Mouse (Mus musculus): ENCODE measurements around the gene Carm1. TPM values are rescaled to one million over a fixed set of nuclear protein-coding genes. Genes with fewer than 3 reads are reported as not detected.

Gene Carm1
- polyA plus RNA-seq, 1 experiment from 2014 or later, result 76.5 TPM

DNA sequence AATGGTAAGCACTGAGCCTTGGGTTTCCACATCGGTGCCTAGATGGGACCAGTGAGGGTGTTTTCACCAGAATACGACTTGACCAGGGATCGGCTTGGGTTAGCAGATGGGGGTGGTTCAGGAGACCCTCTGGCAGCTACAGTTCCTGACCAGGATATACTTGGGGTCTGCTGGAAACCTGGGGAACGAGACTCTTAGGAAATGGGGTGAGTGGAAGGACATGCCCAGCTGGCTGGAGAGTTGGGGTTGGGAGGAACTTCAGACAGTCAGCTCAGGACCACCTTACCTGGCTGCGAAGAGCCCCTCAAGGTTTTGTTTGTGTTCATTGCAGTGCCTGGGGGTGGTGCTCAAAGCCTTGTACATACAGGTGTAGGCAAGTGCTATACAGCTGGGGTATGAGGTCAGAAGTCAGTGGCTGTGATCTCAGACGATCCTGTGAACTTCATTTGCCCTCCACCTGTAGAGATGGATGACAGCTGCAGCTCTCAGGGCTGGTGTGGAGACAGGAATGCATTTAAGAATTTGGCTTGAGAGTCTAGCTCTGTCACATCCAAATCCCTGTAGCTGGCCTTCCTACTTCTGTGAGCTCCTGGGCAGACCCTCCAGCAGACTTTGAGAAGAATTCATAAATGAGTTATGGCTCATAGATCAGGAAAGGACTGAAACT lies 7.0 kb downstream of the Carm1 start:
- ATAC-seq (ENCODE audit: insufficient read depth), result no peak
- no peak for TF ChIP-seq CTCF (IDR thresholded peaks at IDR 0.05; ENCODE audit: low read depth)
- Histone ChIP-seq H3K4me2 (no peak overlapping the region), H3K9me3 (ENCODE audit: low read depth, low read length) (no peaks in the 10 kb centered on the region), H3K4me1 (ENCODE audit: insufficient read depth) (no peaks in the 10 kb centered on the region), H3K4me3 (ENCODE audit: low read depth, low read length) (no peak overlapping the region), H3K27ac (ENCODE audit: low read depth) (no peak overlapping the region), H3K27me3 (ENCODE audit: insufficient read depth, low read length) (no peaks in the 10 kb centered on the region), H3K36me3 (ENCODE audit: insufficient read depth) (peaks cover 46% of the 10 kb centered on the region), H3K9ac (no peak overlapping the region)
- 76% methylated on average over 6 of the region's 6 CpGs for WGBS
- DNase-seq, result no peak

DNA sequence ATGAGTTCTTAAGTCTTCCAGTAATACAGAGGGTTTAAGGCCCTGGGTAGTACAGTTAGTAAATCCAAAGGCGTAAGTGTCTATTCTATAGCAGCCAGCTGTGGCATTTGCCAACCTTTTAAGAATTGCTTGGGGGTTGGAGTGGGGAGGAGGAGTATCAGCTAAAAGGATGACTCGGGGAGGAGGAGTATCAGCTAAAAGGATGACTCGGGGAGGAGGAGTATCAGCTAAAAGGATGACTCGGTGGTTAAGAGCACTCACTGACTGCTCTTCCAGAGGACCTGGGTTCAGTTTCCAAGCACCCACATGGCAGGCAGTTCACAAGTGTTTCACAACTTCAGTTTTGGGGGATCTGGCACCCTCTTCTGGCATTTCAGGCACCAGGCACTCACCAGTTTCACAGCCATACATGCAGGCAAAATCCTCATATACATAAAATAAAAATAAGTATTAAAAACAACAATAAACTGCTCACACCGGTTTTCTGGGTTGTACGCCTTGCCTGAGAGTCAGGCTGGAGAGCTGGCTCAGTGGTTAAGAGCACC lies 8.6 kb downstream of the Carm1 start:
- ATAC-seq (ENCODE audit: insufficient read depth), result no peak
- TF ChIP-seq CTCF (IDR thresholded peaks at IDR 0.05; ENCODE audit: low read depth), result 0 out of 2 replicates have a peak, but pooled peaks have one; percentile 3

GRCm38 (mm10) chr9:21556996-21557395 lies 10.3 kb downstream of the Carm1 start:
- ATAC-seq (ENCODE audit: insufficient read depth) (no peak), DNase-seq (no peak)
- Histone ChIP-seq H3K4me1 (ENCODE audit: insufficient read depth) (no peaks in the 10 kb centered on the region), H3K4me3 (ENCODE audit: low read depth, low read length) (no peak overlapping the region), H3K9ac (no peak overlapping the region), H3K27ac (ENCODE audit: low read depth) (no peak overlapping the region), H3K27me3 (ENCODE audit: insufficient read depth, low read length) (no peaks in the 10 kb centered on the region), H3K4me2 (no peak overlapping the region), H3K9me3 (ENCODE audit: low read depth, low read length) (no peaks in the 10 kb centered on the region), H3K36me3 (ENCODE audit: insufficient read depth) (peaks cover 40% of the 10 kb centered on the region)
- WGBS, result 90% methylated on average over 2 of the region's 2 CpGs
- TF ChIP-seq CTCF (IDR thresholded peaks at IDR 0.05; ENCODE audit: low read depth), result no peak

More for the DNA sequence above, 8.6 kb downstream of the Carm1 start:
- no peak for DNase-seq
- WGBS, result 82% methylated on average over 6 of the region's 6 CpGs
- Histone ChIP-seq H3K4me3 (ENCODE audit: low read depth, low read length) (no peak overlapping the region), H3K4me1 (ENCODE audit: insufficient read depth) (no peaks in the 10 kb centered on the region), H3K4me2 (no peak overlapping the region), H3K36me3 (ENCODE audit: insufficient read depth) (peaks cover 46% of the 10 kb centered on the region), H3K9me3 (ENCODE audit: low read depth, low read length) (no peaks in the 10 kb centered on the region), H3K9ac (no peak overlapping the region), H3K27ac (ENCODE audit: low read depth) (no peak overlapping the region), H3K27me3 (ENCODE audit: insufficient read depth, low read length) (no peaks in the 10 kb centered on the region)

DNA sequence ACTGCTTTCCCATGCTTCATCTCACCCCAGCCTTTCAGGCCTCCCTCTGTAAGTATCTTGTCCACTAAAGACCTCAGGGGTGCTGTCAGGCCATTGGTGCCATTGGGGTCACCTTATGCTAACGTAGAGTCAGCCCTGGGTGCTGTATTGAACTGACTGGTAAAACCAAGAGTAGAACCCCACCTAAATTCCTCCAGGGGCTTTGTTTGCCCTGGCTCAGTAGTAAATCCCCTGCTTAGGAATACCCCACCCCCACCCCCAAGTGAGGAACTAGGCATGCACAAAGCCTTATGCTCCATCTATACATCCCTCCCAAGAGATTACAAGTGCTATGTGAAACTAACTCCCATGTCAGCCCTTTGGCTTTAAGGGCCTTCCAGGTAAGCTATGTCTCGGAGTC lies 10.9 kb downstream of the Carm1 start:
- ATAC-seq (ENCODE audit: insufficient read depth), result no peak
- no peak for TF ChIP-seq CTCF (IDR thresholded peaks at IDR 0.05; ENCODE audit: low read depth)
- Histone ChIP-seq H3K4me1 (ENCODE audit: insufficient read depth) (no peaks in the 10 kb centered on the region), H3K9me3 (ENCODE audit: low read depth, low read length) (no peaks in the 10 kb centered on the region), H3K27me3 (ENCODE audit: insufficient read depth, low read length) (no peaks in the 10 kb centered on the region), H3K4me3 (ENCODE audit: low read depth, low read length) (no peak overlapping the region), H3K9ac (no peak overlapping the region), H3K27ac (ENCODE audit: low read depth) (no peak overlapping the region), H3K36me3 (ENCODE audit: insufficient read depth) (peaks cover 43% of the 10 kb centered on the region), H3K4me2 (no peak overlapping the region)
- 88% methylated on average over 2 of the region's 2 CpGs for WGBS
- no peak for DNase-seq

DNA sequence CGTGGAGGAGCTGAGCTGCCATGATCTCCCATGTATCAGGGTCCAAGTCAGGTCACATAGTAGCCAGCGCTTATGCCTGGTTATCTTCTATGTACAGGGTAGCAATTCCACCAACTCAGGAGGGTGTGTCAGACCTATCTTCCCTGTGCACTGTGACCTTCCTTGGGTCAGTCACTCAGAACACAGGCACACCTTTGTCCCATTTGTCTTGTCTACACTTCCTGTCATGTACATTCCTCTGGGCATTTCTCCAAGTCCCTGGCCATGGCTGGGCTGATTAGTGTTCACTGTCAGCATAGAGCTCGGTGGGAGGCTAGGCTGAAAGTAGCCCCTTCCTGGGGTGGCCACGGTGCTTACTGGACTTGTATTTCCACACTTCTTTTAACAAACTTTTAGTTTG lies 11.7 kb downstream of the Carm1 start:
- H3K4me3 ChIP-seq (ENCODE audit: low read depth, low read length), result no peak overlapping the region
- H3K4me2 ChIP-seq, result no peak overlapping the region
- TF ChIP-seq CTCF (IDR thresholded peaks at IDR 0.05; ENCODE audit: low read depth), result no peak
- H3K4me1 ChIP-seq (ENCODE audit: insufficient read depth), result no peaks in the 10 kb centered on the region
- H3K27ac ChIP-seq (ENCODE audit: low read depth), result 0 out of 2 replicates have a peak overlapping the region, but pooled peaks have one; percentile 2
- DNase-seq, result peak; percentile 42
- no peak overlapping the region for H3K9ac ChIP-seq
- peaks cover 43% of the 10 kb centered on the region for H3K36me3 ChIP-seq (ENCODE audit: insufficient read depth)
- 68% methylated on average over 4 of the region's 4 CpGs for whole genome bisulfite sequencing
- no peaks in the 10 kb centered on the region for H3K27me3 ChIP-seq (ENCODE audit: insufficient read depth, low read length)
- H3K9me3 ChIP-seq (ENCODE audit: low read depth, low read length), result no peaks in the 10 kb centered on the region
- ATAC-seq (ENCODE audit: insufficient read depth), result peak; percentile 29; the same call in 1 of the 2 replicates

GRCm38 (mm10) chr9:21559151-21559550 lies 12.5 kb downstream of the Carm1 start:
- Histone ChIP-seq H3K4me3 (ENCODE audit: low read depth, low read length) (no peak overlapping the region), H3K27me3 (ENCODE audit: insufficient read depth, low read length) (no peaks in the 10 kb centered on the region), H3K4me2 (no peak overlapping the region), H3K27ac (ENCODE audit: low read depth) (no peak overlapping the region), H3K9me3 (ENCODE audit: low read depth, low read length) (no peaks in the 10 kb centered on the region), H3K36me3 (ENCODE audit: insufficient read depth) (peaks cover 37% of the 10 kb centered on the region), H3K4me1 (ENCODE audit: insufficient read depth) (no peaks in the 10 kb centered on the region), H3K9ac (no peak overlapping the region)
- TF ChIP-seq CTCF (IDR thresholded peaks at IDR 0.05; ENCODE audit: low read depth), result no peak
- DNase-seq, result no peak
- WGBS, result 90% methylated on average over 3 of the region's 3 CpGs
- ATAC-seq (ENCODE audit: insufficient read depth), result no peak

DNA sequence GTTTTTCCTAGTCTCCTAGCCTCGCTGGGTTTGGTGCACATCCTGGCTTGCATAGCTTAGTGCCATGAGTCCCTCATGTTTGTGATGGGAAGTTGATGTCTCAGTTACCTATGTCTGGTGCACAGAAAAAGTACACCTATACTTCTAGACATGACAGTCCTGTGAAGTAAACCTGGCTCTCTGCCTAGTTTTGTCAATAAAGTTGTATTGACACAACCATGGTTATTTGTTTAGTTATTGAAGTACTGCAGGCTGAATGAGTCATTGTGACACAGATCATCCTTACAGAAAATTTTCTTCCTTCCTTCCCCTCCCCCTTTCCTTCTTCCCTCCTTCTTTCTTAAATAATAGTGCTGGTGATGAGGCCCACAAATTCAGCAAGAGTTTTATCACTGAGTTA lies 17.7 kb downstream of the Carm1 start:
- no peak overlapping the region for H3K27ac ChIP-seq (ENCODE audit: low read depth)
- no peaks in the 10 kb centered on the region for H3K4me1 ChIP-seq (ENCODE audit: insufficient read depth)
- ATAC-seq (ENCODE audit: insufficient read depth) (no peak), DNase-seq (no peak)
- WGBS, result 59% methylated on average over 1 of the region's 1 CpGs
- H3K9ac ChIP-seq, result no peak overlapping the region
- H3K4me3 ChIP-seq (ENCODE audit: low read depth, low read length), result no peak overlapping the region
- H3K27me3 ChIP-seq (ENCODE audit: insufficient read depth, low read length), result no peaks in the 10 kb centered on the region
- peaks cover 20% of the 10 kb centered on the region; the same call in 1 of the 2 replicates for H3K36me3 ChIP-seq (ENCODE audit: insufficient read depth)
- TF ChIP-seq CTCF (IDR thresholded peaks at IDR 0.05; ENCODE audit: low read depth), result no peak
- H3K9me3 ChIP-seq (ENCODE audit: low read depth, low read length), result no peaks in the 10 kb centered on the region
- no peak overlapping the region for H3K4me2 ChIP-seq

Data from lung, embryonic 14.5 days (tissue).